Mouse (Mus musculus) heart, adult 11 months (tissue): Measurements from ENCODE around the gene Irf9.

Source experiments
- DNase-seq: peaks from one replicate; pipeline ENCODE4 v3.0.0; 2022

The Irf9 gene

GRCm38 (mm10) chr14:55581981-55582681 lies 21.2 kb upstream of the Irf9 start:
- DNase-seq = no peak

GRCm38 (mm10) chr14:55584303-55584701 lies 19.1 kb upstream of the Irf9 start:
- DNase-seq = no peak

- peak; percentile 99 for DNase-seq
These were observed 18.4 kb upstream of the Irf9 start, which contains the start of gene Emc9 for GRCm38 (mm10) chr14:55584702-55585565. Gene Emc9, minus strand, starts transcription at chr14:55585302.

- DNase-seq = no peak
These were observed 17.8 kb upstream of the Irf9 start for GRCm38 (mm10) chr14:55585566-55585960.

GRCm38 (mm10) chr14:55586149-55586548 lies 17.2 kb upstream of the Irf9 start:
- DNase-seq = no peak

GRCm38 (mm10) chr14:55589271-55589670 lies 14.1 kb upstream of the Irf9 start:
- DNase-seq = peak; percentile 91

GRCm38 (mm10) chr14:55589771-55590448 lies 13.5 kb upstream of the Irf9 start:
- peak; percentile 94 for DNase-seq

- DNase-seq = peak; percentile 100
These were observed 12.5 kb upstream of the Irf9 start, which contains the start of gene Psme2 for GRCm38 (mm10) chr14:55590748-55591330. Gene Psme2, minus strand, starts transcription at chr14:55591113.

- DNase-seq = peak; percentile 100
These were observed 12.0 kb upstream of the Irf9 start, which contains the start of gene Rnf31 for GRCm38 (mm10) chr14:55591331-55591891. Gene Rnf31, plus strand, starts transcription at chr14:55591708.

- DNase-seq = no peak
These were observed 11.1 kb upstream of the Irf9 start for GRCm38 (mm10) chr14:55592226-55592625.

- DNase-seq = peak; percentile 90
These were observed 7.2 kb upstream of the Irf9 start for GRCm38 (mm10) chr14:55596036-55596690.

- DNase-seq = peak; percentile 90
These were observed 4.6 kb upstream of the Irf9 start for GRCm38 (mm10) chr14:55598521-55599390.

GRCm38 (mm10) chr14:55603633-55604576 lies 534 bp downstream of the Irf9 start:
- DNase-seq = peak; percentile 99

- peak; percentile 86 for DNase-seq
These were observed 1.5 kb downstream of the Irf9 start for GRCm38 (mm10) chr14:55604823-55605222.

- DNase-seq = peak; percentile 88
These were observed 2.5 kb downstream of the Irf9 start for GRCm38 (mm10) chr14:55605743-55606459.

- DNase-seq = peak; percentile 91
These were observed 5.0 kb downstream of the Irf9 start for GRCm38 (mm10) chr14:55608339-55608738.

GRCm38 (mm10) chr14:55613346-55613745 lies 10.0 kb downstream of the Irf9 start:
- DNase-seq = no peak

GRCm38 (mm10) chr14:55614565-55615178 lies 11.3 kb downstream of the Irf9 start:
- no peak for DNase-seq
